Mouse (Mus musculus): ENCODE measurements around the gene Uri1. TPM values are rescaled to one million over a fixed set of nuclear protein-coding genes. Genes with fewer than 3 reads are reported as not detected.
A peak's percentile ranks its signal among the peaks of the same experiment; 100 is the strongest.

Gene Uri1
- 10 to 100 TPM; 14.7 to 20.8 TPM for polyA plus RNA-seq (2017; shearing (Covaris generic))

GRCm38 (mm10) chr7:38023451-38023850 lies at the start of gene Uri1:
Uri1 (minus strand) TSS chr7:38023551.
- no peak for ATAC-seq

- ATAC-seq, result peak; percentile 67
Measured at GRCm38 (mm10) chr7:38071065-38071464, 47.7 kb upstream of the Uri1 start.

- no peak for ATAC-seq
Measured at GRCm38 (mm10) chr7:38070663-38071062, 47.3 kb upstream of the Uri1 start.

- no peak for ATAC-seq
Measured at GRCm38 (mm10) chr7:38064431-38064830, 41.1 kb upstream of the Uri1 start.

GRCm38 (mm10) chr7:38061060-38061970 lies 38.0 kb upstream of the Uri1 start:
- peak; percentile 89 for ATAC-seq

- ATAC-seq, result no peak
Measured at GRCm38 (mm10) chr7:38059636-38060330, 36.4 kb upstream of the Uri1 start.

- ATAC-seq, result no peak
Measured at GRCm38 (mm10) chr7:38059096-38059495, 35.7 kb upstream of the Uri1 start.

GRCm38 (mm10) chr7:38055996-38056395 lies 32.6 kb upstream of the Uri1 start:
- ATAC-seq, result no peak

GRCm38 (mm10) chr7:38054246-38054645 lies 30.9 kb upstream of the Uri1 start:
- ATAC-seq, result no peak

GRCm38 (mm10) chr7:38047229-38047628 lies 23.9 kb upstream of the Uri1 start:
- no peak for ATAC-seq

- no peak for ATAC-seq
Measured at GRCm38 (mm10) chr7:38041244-38041643, 17.9 kb upstream of the Uri1 start.

- no peak for ATAC-seq
Measured at GRCm38 (mm10) chr7:38037586-38037985, 14.2 kb upstream of the Uri1 start.

- ATAC-seq, result no peak
Measured at GRCm38 (mm10) chr7:38031183-38031582, 7.8 kb upstream of the Uri1 start.

- ATAC-seq, result no peak
Measured at GRCm38 (mm10) chr7:38030606-38031005, 7.3 kb upstream of the Uri1 start.

GRCm38 (mm10) chr7:38029986-38030385 lies 6.6 kb upstream of the Uri1 start:
- ATAC-seq, result no peak

GRCm38 (mm10) chr7:38029083-38029482 lies 5.7 kb upstream of the Uri1 start:
- no peak for ATAC-seq

GRCm38 (mm10) chr7:38027940-38028600 lies 4.7 kb upstream of the Uri1 start:
- ATAC-seq, result no peak

GRCm38 (mm10) chr7:38024839-38025238 lies 1.5 kb upstream of the Uri1 start:
- ATAC-seq, result no peak

GRCm38 (mm10) chr7:38019770-38020169 lies 3.6 kb downstream of the Uri1 start:
- ATAC-seq, result no peak

- ATAC-seq, result peak; percentile 79
Measured at GRCm38 (mm10) chr7:38019369-38019749, 4.0 kb downstream of the Uri1 start.

- peak; percentile 74 for ATAC-seq
Measured at GRCm38 (mm10) chr7:38018416-38019368, 4.7 kb downstream of the Uri1 start.

- no peak for ATAC-seq
Measured at GRCm38 (mm10) chr7:38015356-38015755, 8.0 kb downstream of the Uri1 start.

Measured in CD4-positive, CD25-positive, alpha-beta regulatory T cell, adult 4 months (primary cell).